Mouse (Mus musculus): Measurements from ENCODE around the gene Pla2g1b.

DNA sequence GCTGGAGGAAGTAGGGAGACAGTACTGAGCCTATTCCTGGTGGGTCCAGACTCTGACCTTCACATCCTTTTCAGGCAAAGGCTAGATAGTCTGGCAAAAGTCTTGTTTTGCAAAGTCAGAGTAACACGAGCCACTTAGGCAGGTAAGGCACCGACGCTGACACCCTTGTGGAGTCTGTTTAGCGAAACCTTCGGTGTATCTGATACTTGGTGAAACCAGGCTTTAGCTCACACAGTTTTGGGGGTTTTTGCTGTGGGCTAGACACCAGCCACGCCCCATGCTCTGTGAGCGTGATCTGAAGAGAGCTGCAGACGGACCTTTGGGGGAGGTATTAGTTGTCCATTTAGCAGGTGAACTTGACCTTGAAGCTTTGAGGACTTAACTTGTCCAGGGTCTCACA is 32.9 kb upstream of the Pla2g1b start:
- TF ChIP-seq POLR2A (IDR thresholded peaks at IDR 0.05; ENCODE audit: insufficient read depth, low read length) (no peak), CTCF (IDR thresholded peaks at IDR 0.05; ENCODE audit: low read depth, low read length) (no peak)
